Mouse (Mus musculus) testis, adult 2 months (tissue): ENCODE measurements around the gene Cyren. TPM values are rescaled to one million over a fixed set of nuclear protein-coding genes. Genes with fewer than 3 reads are reported as not detected.

ENCODE experiments used
- H3K27ac ChIP-seq: fragments of 200-500 bp; 2 replicates; pipeline ENCODE4 v1.5.1; 2012; ENCODE audit warnings: low read depth, low read length; ENCODE audit not compliant: control insufficient read depth, insufficient read depth
- H3K27me3 ChIP-seq: fragments of 200-500 bp; 2 replicates; pipeline ENCODE4 v1.6.1; 2012; ENCODE audit warnings: mild to moderate bottlenecking, low read length, moderate library complexity; ENCODE audit not compliant: control insufficient read depth, insufficient read depth
- H3K36me3 ChIP-seq: fragments of 200-500 bp; 2 replicates; pipeline ENCODE4 v1.6.1; 2012; ENCODE audit warnings: mild to moderate bottlenecking, low read length; ENCODE audit not compliant: control insufficient read depth, insufficient read depth
- H3K4me1 ChIP-seq: fragments of 200-500 bp; 2 replicates; pipeline ENCODE4 v1.6.1; 2012; ENCODE audit warnings: low read length; ENCODE audit not compliant: control insufficient read depth, insufficient read depth
- H3K4me3 ChIP-seq: fragments of 200-500 bp; 2 replicates; pipeline ENCODE4 v1.5.1; 2012; ENCODE audit warnings: low read depth, mild to moderate bottlenecking, low read length, moderate library complexity, mixed read lengths; ENCODE audit not compliant: control insufficient read depth
- CTCF ChIP-seq: fragments of 200-500 bp; IDR thresholded peaks from 2 replicates; pipeline ENCODE4 v1.5.1; 2012; ENCODE audit warnings: low read depth, mild to moderate bottlenecking, inconsistent platforms, low read length, moderate library complexity; ENCODE audit not compliant: control insufficient read depth, insufficient read depth, insufficient replicate concordance
- POLR2A ChIP-seq: fragments of 200-500 bp; IDR thresholded peaks from 2 replicates; pipeline ENCODE4 v1.6.1; 2012; ENCODE audit warnings: low read depth, mild to moderate bottlenecking, inconsistent platforms, low read length, moderate library complexity; ENCODE audit not compliant: control insufficient read depth
- polyA plus RNA-seq: library from polyadenylated mRNA; depleted of rRNA; stranded (reverse); fragments of >200 nt; gene quantifications from 2 replicates; pipeline ENCODE4 v1.2.3, GENCODE M21; 2012

Gene Cyren
- polyA plus RNA-seq, 1 experiment, result 1.2 TPM

DNA sequence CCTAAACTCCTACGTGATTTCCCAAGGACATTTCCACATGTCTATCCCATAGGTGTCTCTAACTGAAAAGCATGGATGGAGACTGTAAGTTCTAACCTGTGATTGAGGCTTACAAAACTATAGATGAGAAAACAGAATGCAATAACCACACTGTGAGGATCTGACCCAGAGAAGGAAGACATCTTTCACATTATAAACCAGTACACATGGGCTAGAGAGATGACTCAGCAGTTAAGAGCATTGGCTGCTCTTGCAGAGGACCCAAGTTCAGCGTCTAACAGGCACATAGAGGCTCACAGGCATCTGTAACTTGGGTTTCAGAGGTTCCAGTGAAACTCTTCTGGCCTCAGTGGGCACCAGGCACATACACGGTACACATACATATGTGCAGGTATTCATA is 36.6 kb upstream of the Cyren start:
- Histone ChIP-seq H3K4me1 (peaks cover 2% of the 10 kb centered on the region; the same call in 1 of the 2 replicates), H3K27me3 (no peaks in the 10 kb centered on the region), H3K36me3 (no peaks in the 10 kb centered on the region), H3K4me3 (no peak overlapping the region), H3K27ac (no peak overlapping the region)
- no peak for TF ChIP-seq CTCF
- TF ChIP-seq POLR2A, result no peak

GRCm38 (mm10) chr6:34913341-34914040 is 35.6 kb upstream of the Cyren start:
- Histone ChIP-seq H3K27ac (no peak overlapping the region), H3K4me1 (no peaks in the 10 kb centered on the region; the same call in 1 of the 2 replicates), H3K27me3 (no peaks in the 10 kb centered on the region), H3K4me3 (no peak overlapping the region), H3K36me3 (no peaks in the 10 kb centered on the region)
- TF ChIP-seq CTCF, result no peak
- no peak for TF ChIP-seq POLR2A

DNA sequence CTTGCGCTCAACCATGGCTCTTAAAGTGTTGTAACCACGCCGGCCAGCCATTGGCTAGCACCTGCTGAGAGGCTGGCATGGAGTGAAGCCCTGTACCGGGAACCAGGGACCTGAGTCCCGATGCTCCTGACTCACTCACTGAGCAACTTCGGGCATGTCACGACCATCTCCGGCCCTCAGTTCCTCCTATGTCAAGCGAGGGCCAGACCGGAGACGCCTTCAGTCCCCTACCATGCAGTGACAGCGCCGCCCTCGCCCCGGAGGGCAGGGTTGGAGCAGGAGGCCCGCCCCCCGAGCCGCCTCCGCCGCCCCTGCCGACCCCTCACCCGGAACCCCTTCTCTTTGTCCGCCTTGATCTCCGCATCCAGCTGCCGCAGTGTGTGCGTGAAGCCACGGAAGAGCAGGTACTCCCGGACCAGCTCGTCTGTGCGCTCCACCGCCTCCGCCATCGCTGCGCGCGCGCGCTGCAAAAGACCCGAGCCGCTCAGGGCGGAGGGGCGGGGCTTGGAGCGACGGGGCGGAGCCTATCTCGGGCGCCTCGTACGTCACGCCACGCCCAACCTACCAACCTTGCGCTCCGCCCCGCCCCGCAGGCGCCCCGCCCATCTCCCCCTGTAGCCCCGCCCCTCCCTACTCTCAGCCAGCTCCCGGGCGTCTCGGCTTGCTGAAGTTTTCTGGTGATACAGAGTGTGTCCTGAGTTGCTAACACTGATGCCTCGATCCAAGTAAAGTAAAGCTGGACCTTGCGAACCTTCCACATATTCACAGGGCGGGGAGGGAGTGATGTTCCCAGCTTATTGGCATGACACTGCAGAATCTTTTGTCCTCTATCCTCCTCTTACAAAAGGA is 32.7 kb upstream of the Cyren start, which contains the start of gene Wdr91:
Wdr91 (minus strand) TSS at position 506 of the 849 bp plus-strand sequence.
- Histone ChIP-seq H3K27me3 (no peaks in the 10 kb centered on the region), H3K36me3 (no peaks in the 10 kb centered on the region), H3K4me3 (peak within 1 kb of the TSS; percentile 93), H3K27ac (no peak within 1 kb of the TSS), H3K4me1 (no peaks in the 10 kb centered on the region; the same call in 1 of the 2 replicates)
- no peak for TF ChIP-seq CTCF
- TF ChIP-seq POLR2A, result peak; percentile 66

DNA sequence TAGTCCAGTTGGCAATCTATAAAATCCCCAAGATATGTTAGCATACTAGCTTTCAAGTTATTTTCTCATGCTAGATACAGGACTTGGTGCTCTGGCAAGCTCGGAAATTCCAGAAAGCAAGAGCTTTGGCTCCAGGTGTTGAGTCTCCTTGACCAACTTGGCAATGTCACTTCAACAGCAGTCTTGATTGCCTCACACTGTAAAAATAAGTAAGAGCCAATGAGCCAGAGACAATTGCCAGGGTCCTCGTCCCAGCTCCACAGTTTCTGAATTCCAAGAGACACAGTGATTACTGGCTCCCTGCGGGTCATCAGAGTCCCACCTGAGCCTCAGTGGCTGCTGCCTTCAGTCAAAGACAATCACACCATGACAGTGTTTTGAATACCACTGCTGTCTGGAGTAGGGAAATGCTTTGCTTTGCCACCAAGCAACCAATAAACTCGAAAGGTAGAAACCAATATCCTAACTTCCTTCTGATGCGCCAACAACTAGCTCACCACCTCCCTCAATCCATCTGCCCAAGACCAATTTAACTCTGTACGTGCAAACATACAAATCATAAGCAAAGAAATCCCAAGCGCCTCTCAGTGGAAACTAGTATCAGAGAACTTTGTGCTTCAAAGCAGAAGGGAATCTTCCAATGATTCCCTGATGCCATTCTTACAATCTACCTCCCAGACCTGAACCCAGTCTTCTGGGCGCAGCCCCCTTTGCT is 31.9 kb upstream of the Cyren start:
- Histone ChIP-seq H3K4me3 (peak overlapping the region; percentile 93), H3K36me3 (no peaks in the 10 kb centered on the region), H3K27me3 (no peaks in the 10 kb centered on the region), H3K27ac (no peak overlapping the region), H3K4me1 (no peaks in the 10 kb centered on the region; the same call in 1 of the 2 replicates)
- TF ChIP-seq CTCF (no peak), POLR2A (no peak)

- H3K36me3 ChIP-seq, result no peaks in the 10 kb centered on the region; the same call in 1 of the 2 replicates
- H3K27me3 ChIP-seq, result no peaks in the 10 kb centered on the region
- no peaks in the 10 kb centered on the region; the same call in 1 of the 2 replicates for H3K4me1 ChIP-seq
- H3K27ac ChIP-seq, result no peak overlapping the region
- no peak overlapping the region for H3K4me3 ChIP-seq
- TF ChIP-seq CTCF, result no peak
- TF ChIP-seq POLR2A, result no peak
These were observed 29.9 kb upstream of the Cyren start for GRCm38 (mm10) chr6:34907696-34908260.

GRCm38 (mm10) chr6:34907121-34907614 is 29.3 kb upstream of the Cyren start:
- TF ChIP-seq POLR2A (no peak), CTCF (no peak)
- Histone ChIP-seq H3K36me3 (no peaks in the 10 kb centered on the region; the same call in 1 of the 2 replicates), H3K4me3 (no peak overlapping the region), H3K27ac (no peak overlapping the region), H3K4me1 (no peaks in the 10 kb centered on the region; the same call in 1 of the 2 replicates), H3K27me3 (no peaks in the 10 kb centered on the region)
